In the genomic region with DNA sequence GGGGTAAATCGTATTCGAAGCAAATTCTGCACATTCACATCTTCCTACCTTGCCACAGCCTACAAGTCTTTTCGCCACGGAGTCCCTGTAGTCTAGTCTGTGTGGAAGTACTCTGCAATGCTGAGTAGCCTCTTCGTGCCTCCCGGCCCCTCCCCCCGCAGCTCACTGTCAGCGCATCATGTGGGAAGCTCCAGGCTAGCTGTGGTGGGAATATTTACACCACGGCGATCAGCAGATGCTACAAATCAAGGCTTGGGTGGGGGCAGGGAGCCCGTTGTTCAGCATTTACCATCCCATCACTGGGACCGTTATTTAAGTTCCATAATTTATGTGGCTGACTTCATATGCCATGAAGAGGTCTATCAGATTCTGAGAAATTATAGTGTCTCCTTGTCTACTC, we compare ENCODE assay signal across 32 mouse cellular contexts.
A peak's percentile ranks its signal among the peaks of the same experiment; 100 is the strongest.
DNase-seq lines count a peak whose midpoint lies in the region; ATAC-seq lines count a peak whose summit lies in the region.
"Had no signal": no experiment of that assay in that cellular context is flagged by ENCODE, and none has a peak within 500 bp of the region (broad histone marks: within the 10 kb centered on the region; RNA-seq: fewer than 3 reads in every experiment).

No protein-coding gene starts in this region.

- H3K27me3 ChIP-seq in forebrain, embryonic 12.5 days = peaks cover 80% of the 10 kb centered on the region
- H3K27me3 ChIP-seq in forebrain, embryonic 13.5 days = peaks cover 20% of the 10 kb centered on the region

- ATAC-seq in forebrain, embryonic 12.5 days (ENCODE audit: low FRiP score) = peak; percentile 21; the same call in 1 of the 2 replicates
- no peak for ATAC-seq in forebrain, embryonic 13.5 days
- ATAC-seq: activated CD4-positive, CD25-positive, alpha-beta regulatory T cell, adult 4 months; forebrain, embryonic 14.5 days; forebrain, postnatal 0 days; hindbrain, embryonic 16.5 days; inflammation-experienced regulatory T-cells, adult 6 months; intestine, postnatal 0 days had no signal

- no peak overlapping the region for H3K27ac ChIP-seq in forebrain, embryonic 12.5 days
- no peak overlapping the region for H3K27ac ChIP-seq in forebrain, embryonic 13.5 days
- H3K27ac ChIP-seq: embryonic facial prominence, embryonic 10.5 days; embryonic facial prominence, embryonic 13.5 days; heart, embryonic 15.5 days; hindbrain, embryonic 10.5 days; hindbrain, embryonic 13.5 days had no signal

- no peak overlapping the region for H3K4me2 ChIP-seq in forebrain, embryonic 12.5 days
- H3K4me2 ChIP-seq in forebrain, embryonic 13.5 days = no peak overlapping the region
- H3K4me2 ChIP-seq: embryonic facial prominence, embryonic 13.5 days; heart, embryonic 12.5 days; heart, embryonic 15.5 days; hindbrain, embryonic 13.5 days had no signal

- H3K9me3 ChIP-seq in forebrain, embryonic 12.5 days = no peaks in the 10 kb centered on the region
- H3K9me3 ChIP-seq in forebrain, embryonic 13.5 days (replicated peaks) = no peaks in the 10 kb centered on the region
- H3K9me3 ChIP-seq: embryonic facial prominence, embryonic 13.5 days; G1E; heart, embryonic 12.5 days; heart, embryonic 15.5 days; hindbrain, embryonic 10.5 days; hindbrain, embryonic 13.5 days had no signal

- H3K9ac ChIP-seq in forebrain, embryonic 12.5 days = no peak overlapping the region
- H3K9ac ChIP-seq in forebrain, embryonic 13.5 days = no peak overlapping the region
- H3K9ac ChIP-seq: embryonic facial prominence, embryonic 13.5 days; forebrain, postnatal 0 days; heart, embryonic 12.5 days; heart, embryonic 15.5 days; hindbrain, embryonic 13.5 days had no signal

- no peaks in the 10 kb centered on the region for H3K36me3 ChIP-seq in forebrain, embryonic 12.5 days (replicated peaks)
- H3K36me3 ChIP-seq in forebrain, embryonic 13.5 days (ENCODE audit: poor library complexity, severe bottlenecking) = no peaks in the 10 kb centered on the region
- H3K36me3 ChIP-seq: embryonic facial prominence, embryonic 10.5 days; embryonic facial prominence, embryonic 13.5 days; G1E; heart, embryonic 12.5 days; heart, embryonic 15.5 days; hindbrain, embryonic 10.5 days; hindbrain, embryonic 13.5 days had no signal

- no peak overlapping the region for H3K4me3 ChIP-seq in forebrain, embryonic 12.5 days (replicated peaks)
- H3K4me3 ChIP-seq in forebrain, embryonic 13.5 days = no peak overlapping the region
- H3K4me3 ChIP-seq: embryonic facial prominence, embryonic 10.5 days; embryonic facial prominence, embryonic 13.5 days; erythroblast, embryonic 14.5 days; heart, embryonic 12.5 days; heart, embryonic 15.5 days; hindbrain, embryonic 10.5 days; hindbrain, embryonic 13.5 days had no signal

- peaks cover 32% of the 10 kb centered on the region for H3K4me1 ChIP-seq in forebrain, embryonic 12.5 days
- peaks cover 36% of the 10 kb centered on the region for H3K4me1 ChIP-seq in forebrain, embryonic 13.5 days

- WGBS in forebrain, embryonic 12.5 days = 59% methylated on average over 12 of the region's 12 CpGs
- WGBS in forebrain, embryonic 13.5 days = 57% methylated on average over 12 of the region's 12 CpGs

- peak; percentile 26 for DNase-seq in cerebellum, adult 11-12 months
- DNase-seq in cerebellum, adult 18-20 months = no peak
- peak; percentile 9 for DNase-seq in thymus, postnatal 14 days
- no peak for DNase-seq in thymus, postnatal 4 days
- DNase-seq in mesoderm, embryonic 11.5 days (ENCODE audit: low read depth, low spot score) = peak; percentile 31
- DNase-seq in frontal cortex, postnatal 25 days (ENCODE audit: low spot score in 2 of 2) = no peak
- DNase-seq: adrenal gland, adult 8-10 months; adrenal gland, postnatal 25 days; cerebellum, adult 8-10 months; cerebellum, postnatal 36 days; embryo, embryonic 11 days; forebrain, postnatal 0 days; gastrocnemius, postnatal 25 days; heart, adult 18-20 months; heart, postnatal 10 days; heart, postnatal 36 days; kidney, adult 2 months had no signal

Comparison
In these comparisons a context has a peak if more than half of its experiments do, and no peak if none do; other contexts are left out.
1. DNase-seq: peak in cerebellum, adult 11-12 months (single experiment), thymus, postnatal 14 days (single experiment) and mesoderm, embryonic 11.5 days (single experiment); none in cerebellum, adult 18-20 months (0 of 2), thymus, postnatal 4 days (single experiment) and frontal cortex, postnatal 25 days (0 of 2).